Mouse (Mus musculus): ENCODE results near the gene Adgb.

The Adgb gene

GRCm38 (mm10) chr10:10350550-10350949, 121.6 kb downstream of the Adgb start:
- DNase-seq (ENCODE audit: low read depth) = no peak

GRCm38 (mm10) chr10:10343930-10344329, 128.2 kb downstream of the Adgb start:
- DNase-seq (ENCODE audit: low read depth) = no peak

GRCm38 (mm10) chr10:10325560-10325959, 146.6 kb downstream of the Adgb start:
- peak; percentile 75 for DNase-seq (ENCODE audit: low read depth)

GRCm38 (mm10) chr10:10322961-10323360, 149.2 kb downstream of the Adgb start:
- DNase-seq (ENCODE audit: low read depth) = no peak

GRCm38 (mm10) chr10:10321119-10321781, 150.9 kb downstream of the Adgb start:
- DNase-seq (ENCODE audit: low read depth) = peak; percentile 90

DNA sequence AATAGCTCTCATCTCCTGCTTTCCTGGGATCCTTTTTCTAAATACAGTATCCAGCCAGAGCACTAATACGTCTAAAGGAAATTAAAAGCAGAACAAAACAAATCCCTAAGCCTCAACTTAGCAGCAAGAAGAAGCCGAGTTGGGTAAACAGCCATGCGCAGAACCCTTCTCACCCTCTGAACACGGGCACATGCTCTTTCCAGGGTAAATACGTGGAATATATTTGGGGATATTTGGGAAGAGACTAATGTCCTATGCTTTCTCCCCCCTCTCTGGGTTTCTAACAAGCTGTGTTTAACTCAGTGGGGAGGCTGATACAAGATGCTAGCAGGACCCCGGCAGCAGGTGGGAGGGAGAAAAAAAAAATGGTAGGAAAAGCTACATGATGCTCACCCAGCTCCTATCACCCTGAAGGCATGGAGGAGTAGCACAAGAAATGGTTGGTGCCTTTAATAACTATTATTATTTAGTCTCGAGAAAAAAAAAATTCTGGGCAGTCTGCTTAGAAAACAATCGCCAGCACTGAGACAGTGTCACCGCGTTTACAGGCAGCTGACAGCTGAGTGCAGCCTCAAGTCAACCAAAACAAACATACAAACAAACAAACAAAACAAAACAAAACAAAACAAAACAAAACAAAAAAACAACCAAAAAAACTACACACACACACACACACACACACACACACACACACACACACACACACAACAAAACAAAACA, 151.6 kb downstream of the Adgb start:
- DNase-seq (ENCODE audit: low read depth) = no peak

- no peak for DNase-seq (ENCODE audit: low read depth)
Measured at GRCm38 (mm10) chr10:10318086-10318485, 154.0 kb downstream of the Adgb start.

- DNase-seq (ENCODE audit: low read depth) = no peak
Measured at GRCm38 (mm10) chr10:10315631-10316030, 156.5 kb downstream of the Adgb start.

GRCm38 (mm10) chr10:10314521-10314920, 157.6 kb downstream of the Adgb start:
- no peak for DNase-seq (ENCODE audit: low read depth)

DNA sequence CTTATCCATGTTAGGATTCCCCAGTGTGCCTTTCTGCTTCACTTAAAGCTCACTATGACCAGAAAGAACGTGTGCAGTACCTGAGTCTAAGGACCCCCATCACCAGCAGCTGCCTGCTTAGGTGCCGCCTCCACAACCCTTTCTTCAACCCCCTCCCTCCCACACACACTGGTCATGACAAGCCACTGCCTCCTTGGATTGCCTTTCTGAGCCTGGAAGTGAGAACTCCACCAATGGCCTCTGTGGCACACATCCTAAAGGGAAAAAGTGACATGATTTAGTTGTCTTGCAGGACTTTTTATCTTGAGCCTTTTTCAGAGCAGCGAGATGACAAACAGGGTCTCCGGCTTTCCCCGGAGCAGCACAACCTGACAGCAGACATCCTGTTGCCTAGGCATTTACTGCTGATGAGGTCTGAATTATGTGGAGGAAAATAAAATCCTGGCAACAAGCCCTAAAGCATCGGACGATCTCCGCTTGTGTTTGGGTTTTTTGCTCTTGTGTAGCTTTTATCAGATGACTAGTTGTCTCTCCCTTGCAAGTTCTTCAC, 162.2 kb downstream of the Adgb start:
- DNase-seq (ENCODE audit: low read depth) = no peak

GRCm38 (mm10) chr10:10309056-10309455, 163.1 kb downstream of the Adgb start:
- no peak for DNase-seq (ENCODE audit: low read depth)

DNA sequence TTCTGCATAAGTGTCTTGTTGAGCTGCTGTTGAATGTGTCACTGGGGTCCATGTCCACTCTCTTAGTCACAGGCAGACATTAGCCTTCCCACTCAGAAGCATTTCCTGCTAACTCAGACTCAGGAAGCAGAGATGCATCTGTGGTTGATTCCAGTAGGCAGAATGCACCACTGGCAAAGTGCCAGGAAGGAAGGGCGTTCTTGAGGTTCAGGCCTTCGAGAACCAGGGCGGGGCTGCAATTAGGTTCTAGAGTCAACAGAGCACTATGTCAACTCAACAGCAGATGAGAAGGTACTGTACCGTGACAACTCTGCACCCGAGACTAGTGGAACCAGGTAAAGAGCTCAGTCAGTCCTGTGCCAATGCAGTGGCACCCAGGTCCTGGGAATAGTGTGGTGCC, 164.7 kb downstream of the Adgb start:
- DNase-seq (ENCODE audit: low read depth) = peak; percentile 30

DNA sequence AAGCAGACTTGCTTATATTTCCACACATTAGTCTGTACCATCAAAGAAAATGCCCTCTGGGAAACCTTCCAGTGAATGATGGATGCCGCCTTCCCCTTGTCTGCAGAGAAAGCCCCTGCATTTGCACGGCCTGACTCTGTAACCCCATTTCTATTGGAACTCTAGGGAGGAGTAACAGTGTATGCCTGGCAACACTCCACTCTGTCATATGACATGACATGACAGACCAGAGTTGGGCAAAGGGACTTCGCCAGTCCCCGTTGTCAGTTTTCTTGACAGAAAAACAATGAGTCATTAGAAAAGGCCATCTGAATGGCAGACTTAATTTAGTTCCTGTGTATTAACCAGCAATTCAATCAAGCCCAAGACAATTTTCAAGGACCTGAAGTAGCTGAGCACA, 167.8 kb downstream of the Adgb start:
- DNase-seq (ENCODE audit: low read depth) = no peak

GRCm38 (mm10) chr10:10301692-10302091, 170.4 kb downstream of the Adgb start:
- peak; percentile 49 for DNase-seq (ENCODE audit: low read depth)

GRCm38 (mm10) chr10:10300915-10301439, 171.1 kb downstream of the Adgb start:
- no peak for DNase-seq (ENCODE audit: low read depth)

DNA sequence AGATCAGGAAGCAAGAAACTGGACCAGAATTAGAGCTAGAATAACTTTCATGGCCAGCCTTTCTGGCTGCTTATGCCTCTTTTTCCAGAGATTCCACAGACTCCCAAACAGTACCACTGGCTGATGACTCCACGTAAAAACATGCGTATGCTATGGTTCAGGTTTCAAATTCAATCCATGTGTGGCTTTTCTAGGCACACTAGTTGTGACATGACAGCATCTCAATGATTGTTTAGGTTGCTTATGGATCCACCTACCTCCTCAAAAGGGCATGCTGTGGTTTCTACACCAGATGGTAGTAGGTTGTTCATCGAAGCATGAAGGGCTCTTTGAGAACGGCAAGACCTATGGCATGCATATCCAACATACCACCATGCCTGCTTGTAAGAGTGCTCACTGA, 172.1 kb downstream of the Adgb start:
- DNase-seq (ENCODE audit: low read depth) = peak; percentile 41

- DNase-seq (ENCODE audit: low read depth) = no peak
Measured at GRCm38 (mm10) chr10:10287221-10287867, 184.8 kb downstream of the Adgb start.
